Mouse (Mus musculus) G1E (cell line): ENCODE measurements around the gene Pacs2. TPM values are rescaled to one million over a fixed set of nuclear protein-coding genes. Genes with fewer than 3 reads are reported as not detected.

Experiments
- ATAC-seq: 2 replicates; pipeline ENCODE4 v1.8.0; 2016; ENCODE audit warnings: mild to moderate bottlenecking; ENCODE audit not compliant: insufficient number of reproducible peaks, poor library complexity, low FRiP score, severe bottlenecking; ENCODE audit errors: extremely low read depth
- DNase-seq: peaks from one replicate; pipeline ENCODE4 v3.0.0; 2012; ENCODE audit warnings: low spot score
- H3K27me3 ChIP-seq: 2 replicates; pipeline ENCODE4 v1.6.1; 2012; ENCODE audit warnings: mild to moderate bottlenecking, low read length, inconsistent platforms; ENCODE audit not compliant: insufficient read depth
- H3K36me3 ChIP-seq: replicated peaks from 2 replicates; pipeline ENCODE3; 2012; ENCODE audit warnings: mild to moderate bottlenecking, inconsistent platforms
- H3K4me1 ChIP-seq: 2 replicates; pipeline ENCODE4 v1.6.1; 2012; ENCODE audit warnings: low read depth, low read length, inconsistent platforms, mixed read lengths; ENCODE audit not compliant: insufficient read depth
- H3K4me3 ChIP-seq: 2 replicates; pipeline ENCODE4 v1.5.1; 2012; ENCODE audit warnings: low read depth, mild to moderate bottlenecking, inconsistent platforms, low read length, moderate library complexity, mixed read lengths
- H3K9me3 ChIP-seq: replicated peaks from 2 replicates; pipeline ENCODE4 v1.6.1; 2012; ENCODE audit warnings: inconsistent platforms
- CTCF ChIP-seq: IDR thresholded peaks from 2 replicates; pipeline ENCODE4 v1.5.1; 2012; ENCODE audit warnings: low read depth, low read length, inconsistent platforms, mixed read lengths
- GATA1 ChIP-seq: IDR thresholded peaks from 2 replicates; pipeline ENCODE4 v1.6.1; 2012; ENCODE audit warnings: borderline replicate concordance, low read length, inconsistent platforms, mixed read lengths
- GATA2 ChIP-seq: IDR thresholded peaks from 2 replicates; pipeline ENCODE4 v1.6.1; 2012; ENCODE audit warnings: low read depth, low read length, inconsistent platforms, borderline replicate concordance
- POLR2AphosphoS5 ChIP-seq: IDR thresholded peaks from 2 replicates; pipeline ENCODE4 v1.6.1; 2012; ENCODE audit warnings: low read depth, low read length, inconsistent platforms; ENCODE audit not compliant: insufficient replicate concordance
- TAL1 ChIP-seq: conservative IDR thresholded peaks from 2 replicates; pipeline ENCODE4 v1.6.1; 2012; ENCODE audit warnings: low read depth, low read length, inconsistent platforms, mixed read lengths
- polyA plus RNA-seq: library from polyadenylated mRNA; stranded (reverse); fragments of >175 nt; gene quantifications from 2 replicates; pipeline ENCODE4 v1.2.3, GENCODE M21; 2012
- total RNA-seq, 2 experiments: library from RNA; stranded (forward) in 1 of 2; stranded (reverse) in 1 of 2; fragments of 200-1000 nt in 1 of 2; fragments of >200 nt in 1 of 2; fragmentation: Nextera tagmentation in 1 of 2; gene quantifications; 2 replicates each; pipeline ENCODE4 v1.2.3; 2014 to 2017

Gene Pacs2
- total and polyA plus RNA-seq, 3 experiments, result 17.0 to 47.0 (median 21.1) TPM

DNA sequence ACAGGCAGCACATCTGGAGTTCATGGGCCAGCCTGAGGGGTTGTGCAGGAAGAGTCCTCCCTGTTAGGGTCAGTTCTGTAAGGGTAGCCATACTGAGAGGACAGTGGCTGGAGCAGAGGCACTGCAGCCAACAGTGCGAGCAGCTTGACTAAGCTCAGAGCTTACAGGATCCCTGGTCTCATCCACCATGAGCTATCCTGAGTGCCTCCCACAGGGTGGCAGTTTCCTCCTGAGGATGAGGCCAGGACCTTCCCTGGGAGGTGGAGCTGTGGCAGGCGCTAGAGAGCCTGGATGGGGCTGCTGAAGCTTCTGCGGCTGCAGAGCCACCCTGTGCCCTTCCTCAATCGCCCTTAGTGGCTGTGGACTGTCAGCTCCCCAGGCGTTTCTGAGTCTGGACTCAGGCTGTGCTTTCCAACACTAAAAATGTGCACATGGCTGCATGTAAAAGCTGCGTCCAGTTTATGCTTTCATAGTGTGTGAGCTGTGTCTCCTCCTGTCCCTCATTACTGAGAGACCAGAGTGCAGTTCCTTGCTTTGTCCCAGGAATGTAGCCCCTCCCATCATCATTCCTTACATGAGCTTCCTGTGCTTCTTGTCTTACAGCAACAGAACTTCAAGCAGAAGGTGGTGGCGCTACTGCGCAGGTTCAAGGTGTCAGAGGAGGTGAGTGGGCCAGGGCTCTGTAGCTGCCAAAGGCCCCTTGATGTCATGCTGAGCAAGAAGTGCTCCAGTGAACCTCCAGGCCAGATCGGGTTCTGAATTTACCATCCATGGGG is 37.5 kb downstream of the Pacs2 start:
- Histone ChIP-seq H3K4me3 (no peak overlapping the region), H3K27me3 (no peaks in the 10 kb centered on the region), H3K4me1 (peaks cover 3% of the 10 kb centered on the region; the same call in 1 of the 2 replicates), H3K36me3 (peaks cover 86% of the 10 kb centered on the region), H3K9me3 (no peaks in the 10 kb centered on the region)
- ATAC-seq (no peak), DNase-seq (no peak)
- no peak; the same call in 1 of the 2 replicates for TF ChIP-seq CTCF
- no peak; the same call in 1 of the 2 replicates for TF ChIP-seq TAL1
- no peak for TF ChIP-seq GATA2
- TF ChIP-seq POLR2AphosphoS5, result no peak
- no peak for TF ChIP-seq GATA1

DNA sequence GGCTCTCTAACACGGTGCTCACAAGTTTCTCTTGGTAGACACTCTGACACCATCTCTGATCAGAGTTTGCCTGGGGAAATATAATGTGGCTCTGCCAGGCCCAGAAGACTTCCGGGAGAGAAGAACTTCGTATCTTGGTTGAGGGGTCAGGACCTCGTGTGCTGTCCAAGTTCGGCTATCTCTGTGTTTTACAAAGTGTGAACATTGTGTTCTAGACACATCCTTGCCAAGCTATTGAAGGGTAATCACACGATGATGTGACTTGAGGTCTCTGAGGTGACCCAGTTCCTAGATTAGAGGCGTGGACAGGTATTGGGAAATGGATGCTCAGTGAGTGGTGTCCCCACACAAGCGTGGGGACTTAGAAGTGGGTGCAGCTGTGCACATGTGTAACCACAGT is 41.8 kb downstream of the Pacs2 start:
- ATAC-seq, result no peak
- DNase-seq, result no peak
- H3K27me3 ChIP-seq, result no peaks in the 10 kb centered on the region
- H3K36me3 ChIP-seq, result peaks cover 85% of the 10 kb centered on the region
- H3K4me3 ChIP-seq, result no peak overlapping the region
- no peaks in the 10 kb centered on the region for H3K9me3 ChIP-seq
- TF ChIP-seq POLR2AphosphoS5, result no peak
- TF ChIP-seq GATA2, result no peak
- peaks cover 3% of the 10 kb centered on the region; the same call in 1 of the 2 replicates for H3K4me1 ChIP-seq

DNA sequence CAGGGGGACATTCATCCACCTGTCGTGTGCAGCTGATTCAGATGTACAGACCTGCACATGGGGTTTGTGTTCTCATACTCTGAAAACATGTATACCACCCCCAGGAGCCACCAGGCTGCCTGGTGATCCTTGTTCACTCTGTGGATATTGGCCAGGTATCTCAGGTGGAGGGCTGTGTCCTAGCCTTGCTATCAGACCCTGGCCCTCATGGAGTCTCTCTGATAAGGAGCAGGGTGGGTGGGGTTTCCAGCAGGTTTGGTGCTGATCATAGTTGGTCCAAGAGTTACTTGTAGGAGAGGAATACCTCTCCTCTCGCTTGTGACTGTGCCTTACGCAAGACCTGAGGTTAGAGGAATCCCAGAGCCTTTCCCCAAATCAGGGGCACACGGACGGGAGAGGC is 45.9 kb downstream of the Pacs2 start:
- Histone ChIP-seq H3K36me3 (peaks cover 92% of the 10 kb centered on the region), H3K27me3 (no peaks in the 10 kb centered on the region), H3K4me3 (no peak overlapping the region), H3K4me1 (peaks cover 3% of the 10 kb centered on the region; the same call in 1 of the 2 replicates), H3K9me3 (no peaks in the 10 kb centered on the region)
- ATAC-seq (no peak), DNase-seq (no peak)
- TF ChIP-seq CTCF, result no peak
- no peak for TF ChIP-seq GATA2
- no peak for TF ChIP-seq GATA1
- TF ChIP-seq POLR2AphosphoS5, result no peak
- TF ChIP-seq TAL1, result no peak

GRCm38 (mm10) chr12:113061606-113062005 is 47.3 kb downstream of the Pacs2 start:
- no peak for TF ChIP-seq GATA1
- no peak for TF ChIP-seq CTCF
- no peak for TF ChIP-seq TAL1
- no peak for TF ChIP-seq POLR2AphosphoS5
- no peak for TF ChIP-seq GATA2
- ATAC-seq (no peak), DNase-seq (no peak)
- H3K27me3 ChIP-seq, result no peaks in the 10 kb centered on the region
- H3K4me1 ChIP-seq, result peaks cover 3% of the 10 kb centered on the region; the same call in 1 of the 2 replicates
- H3K36me3 ChIP-seq, result peaks cover 96% of the 10 kb centered on the region
- H3K9me3 ChIP-seq, result no peaks in the 10 kb centered on the region
- no peak overlapping the region for H3K4me3 ChIP-seq

GRCm38 (mm10) chr12:113062201-113062600 is 47.9 kb downstream of the Pacs2 start:
- H3K27me3 ChIP-seq, result no peaks in the 10 kb centered on the region
- TF ChIP-seq TAL1 (no peak), GATA2 (no peak), GATA1 (no peak)

GRCm38 (mm10) chr12:113063700-113064099 is 49.4 kb downstream of the Pacs2 start:
- ATAC-seq (no peak), DNase-seq (no peak)
- TF ChIP-seq GATA1 (no peak), POLR2AphosphoS5 (no peak), GATA2 (no peak), TAL1 (no peak), CTCF (no peak)
- Histone ChIP-seq H3K4me3 (no peak overlapping the region), H3K36me3 (peaks cover 100% of the 10 kb centered on the region), H3K4me1 (peaks cover 3% of the 10 kb centered on the region; the same call in 1 of the 2 replicates), H3K27me3 (no peaks in the 10 kb centered on the region), H3K9me3 (no peaks in the 10 kb centered on the region)

More at GRCm38 (mm10) chr12:113062201-113062600, 47.9 kb downstream of the Pacs2 start:
- peaks cover 3% of the 10 kb centered on the region; the same call in 1 of the 2 replicates for H3K4me1 ChIP-seq
- DNase-seq (no peak), ATAC-seq (no peak)
- H3K4me3 ChIP-seq, result no peak overlapping the region
- H3K9me3 ChIP-seq, result no peaks in the 10 kb centered on the region
- H3K36me3 ChIP-seq, result peaks cover 96% of the 10 kb centered on the region
